Mouse (Mus musculus): ENCODE results near the gene Rps6ka2. TPM values are rescaled to one million over a fixed set of nuclear protein-coding genes. Genes with fewer than 3 reads are reported as not detected.
"Not testable (repeated sequence)": the region's sequence is repeated elsewhere in the genome, so short reads cannot be mapped to it uniquely, and the experiment has no call there.

Gene Rps6ka2
- polyA plus RNA-seq, 1 experiment: 15.6 TPM

DNA sequence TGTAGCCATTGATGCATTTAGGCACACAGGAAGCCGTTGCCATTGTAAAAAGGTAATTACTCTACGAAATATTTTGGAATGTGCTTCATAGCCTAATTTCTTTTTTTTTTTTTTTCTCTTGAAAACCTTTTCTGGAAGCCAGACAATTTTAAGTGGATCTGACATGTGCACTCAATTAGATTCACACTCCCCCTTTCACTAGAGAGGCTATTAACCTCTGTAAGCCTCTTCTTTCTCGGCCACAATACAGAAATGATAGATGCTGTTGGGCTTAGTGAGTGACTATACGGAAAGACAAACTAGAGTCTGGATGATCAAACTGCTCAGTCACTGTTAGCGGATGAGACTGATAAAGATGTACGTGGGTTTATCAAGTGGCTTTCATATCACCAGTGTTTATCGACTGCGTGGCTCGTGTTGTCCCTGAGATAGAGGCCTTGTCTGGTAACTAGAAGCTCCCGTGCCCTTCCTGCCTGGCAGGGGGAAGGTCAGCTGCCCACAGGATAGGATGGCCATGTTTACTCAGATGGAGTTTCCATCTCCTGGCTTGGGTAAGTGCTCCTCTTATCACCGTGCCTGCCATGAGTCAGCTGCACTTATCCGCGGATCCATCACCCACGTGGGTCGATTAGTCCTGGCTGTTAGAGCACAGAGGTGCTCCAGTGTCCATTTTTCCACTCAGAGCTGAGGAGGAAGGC lies 3.6 kb downstream of the Rps6ka2 start:
- TF ChIP-seq POLR2A (IDR thresholded peaks at IDR 0.05; ENCODE audit: control insufficient read depth, low read depth, low read length) (no peak), CTCF (IDR thresholded peaks at IDR 0.05; ENCODE audit: control insufficient read depth, insufficient read depth, insufficient replicate concordance, low read depth, low read length) (no peak)
- no peak overlapping the region for H3K27ac ChIP-seq (ENCODE audit: control insufficient read depth, insufficient read depth, low read depth, low read length)
- peaks cover 12% of the 10 kb centered on the region for H3K4me1 ChIP-seq (ENCODE audit: control insufficient read depth, insufficient read depth, low read length)
- H3K4me3 ChIP-seq (ENCODE audit: control insufficient read depth, low read depth, low read length): no peak overlapping the region
- no peaks in the 10 kb centered on the region for H3K36me3 ChIP-seq (ENCODE audit: control insufficient read depth, insufficient read depth, low read length)
- no peaks in the 10 kb centered on the region for H3K27me3 ChIP-seq (ENCODE audit: control insufficient read depth, insufficient read depth, low read length)

DNA sequence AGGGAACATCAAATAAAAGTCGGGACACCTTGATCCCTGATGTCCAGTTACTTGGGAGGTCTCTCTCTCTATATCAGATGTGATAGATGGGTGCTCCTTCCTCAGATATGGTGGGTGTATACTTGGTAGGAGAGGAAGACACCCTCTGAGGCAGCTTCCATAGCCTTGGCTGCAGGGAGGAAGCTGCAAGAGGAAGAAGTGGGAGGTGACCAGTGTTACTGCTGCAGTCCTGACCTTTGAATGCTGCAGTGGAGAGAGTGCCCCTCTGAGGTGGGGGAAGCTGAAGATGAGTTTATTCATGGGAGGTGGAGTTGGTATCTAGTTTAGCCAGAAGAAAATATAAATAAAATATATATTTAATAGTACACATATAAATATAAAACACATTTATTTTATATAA lies 5.4 kb downstream of the Rps6ka2 start:
- no peak overlapping the region for H3K27ac ChIP-seq (ENCODE audit: control insufficient read depth, insufficient read depth, low read depth, low read length)
- no peak overlapping the region for H3K4me3 ChIP-seq (ENCODE audit: control insufficient read depth, low read depth, low read length)
- H3K4me1 ChIP-seq (ENCODE audit: control insufficient read depth, insufficient read depth, low read length): peaks cover 7% of the 10 kb centered on the region
- TF ChIP-seq POLR2A (IDR thresholded peaks at IDR 0.05; ENCODE audit: control insufficient read depth, low read depth, low read length) (no peak), CTCF (IDR thresholded peaks at IDR 0.05; ENCODE audit: control insufficient read depth, insufficient read depth, insufficient replicate concordance, low read depth, low read length) (no peak)
- H3K27me3 ChIP-seq (ENCODE audit: control insufficient read depth, insufficient read depth, low read length): no peaks in the 10 kb centered on the region
- H3K36me3 ChIP-seq (ENCODE audit: control insufficient read depth, insufficient read depth, low read length): no peaks in the 10 kb centered on the region

DNA sequence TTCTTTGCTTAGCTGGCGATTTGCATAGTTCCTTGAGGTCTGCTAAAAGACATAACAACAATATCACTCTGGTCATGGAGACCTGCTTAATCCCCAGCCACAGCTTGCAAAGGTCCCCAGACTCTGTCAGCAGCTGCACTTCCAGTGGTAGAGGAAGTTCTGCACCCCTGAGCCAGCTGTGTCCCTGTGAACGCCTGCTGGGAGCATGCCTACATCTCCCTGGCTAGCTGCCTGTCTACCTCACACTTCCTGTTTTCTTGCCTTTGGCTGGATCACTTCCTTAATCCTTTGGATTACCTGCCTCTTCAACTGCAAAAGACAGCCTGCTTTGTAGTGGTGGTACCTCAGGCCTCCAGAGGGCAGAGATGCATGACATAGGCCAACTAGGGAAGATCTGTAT lies 6.5 kb downstream of the Rps6ka2 start:
- no peaks in the 10 kb centered on the region for H3K36me3 ChIP-seq (ENCODE audit: control insufficient read depth, insufficient read depth, low read length)
- no peak for TF ChIP-seq CTCF (IDR thresholded peaks at IDR 0.05; ENCODE audit: control insufficient read depth, insufficient read depth, insufficient replicate concordance, low read depth, low read length)
- TF ChIP-seq POLR2A (IDR thresholded peaks at IDR 0.05; ENCODE audit: control insufficient read depth, low read depth, low read length): no peak
- H3K4me3 ChIP-seq (ENCODE audit: control insufficient read depth, low read depth, low read length): no peak overlapping the region
- no peaks in the 10 kb centered on the region for H3K27me3 ChIP-seq (ENCODE audit: control insufficient read depth, insufficient read depth, low read length)
- no peaks in the 10 kb centered on the region for H3K4me1 ChIP-seq (ENCODE audit: control insufficient read depth, insufficient read depth, low read length)
- H3K27ac ChIP-seq (ENCODE audit: control insufficient read depth, insufficient read depth, low read depth, low read length): no peak overlapping the region

DNA sequence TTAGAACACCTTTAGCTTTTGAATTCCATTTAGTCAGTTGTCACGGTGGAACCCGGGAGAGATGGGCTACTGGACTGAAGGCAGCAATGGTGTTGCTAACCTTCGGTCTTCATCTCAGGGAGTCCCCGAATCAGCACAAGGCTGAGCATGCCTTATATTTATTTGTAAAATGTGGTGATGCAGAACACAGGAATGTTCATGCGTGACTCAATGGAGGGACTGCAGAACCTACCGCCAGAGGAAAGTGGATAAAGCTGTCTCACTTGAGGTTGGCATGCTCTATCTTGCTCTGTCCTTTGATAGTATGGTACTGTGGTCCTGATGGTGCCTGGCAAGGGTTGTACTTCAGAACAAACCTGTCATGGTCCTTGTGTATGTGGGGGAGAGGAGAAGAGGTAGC lies 8.3 kb downstream of the Rps6ka2 start:
- Histone ChIP-seq H3K36me3 (ENCODE audit: control insufficient read depth, insufficient read depth, low read length) (no peaks in the 10 kb centered on the region), H3K27me3 (ENCODE audit: control insufficient read depth, insufficient read depth, low read length) (no peaks in the 10 kb centered on the region), H3K4me1 (ENCODE audit: control insufficient read depth, insufficient read depth, low read length) (no peaks in the 10 kb centered on the region), H3K4me3 (ENCODE audit: control insufficient read depth, low read depth, low read length) (no peak overlapping the region), H3K27ac (ENCODE audit: control insufficient read depth, insufficient read depth, low read depth, low read length) (no peak overlapping the region)
- no peak for TF ChIP-seq CTCF (IDR thresholded peaks at IDR 0.05; ENCODE audit: control insufficient read depth, insufficient read depth, insufficient replicate concordance, low read depth, low read length)
- no peak for TF ChIP-seq POLR2A (IDR thresholded peaks at IDR 0.05; ENCODE audit: control insufficient read depth, low read depth, low read length)

DNA sequence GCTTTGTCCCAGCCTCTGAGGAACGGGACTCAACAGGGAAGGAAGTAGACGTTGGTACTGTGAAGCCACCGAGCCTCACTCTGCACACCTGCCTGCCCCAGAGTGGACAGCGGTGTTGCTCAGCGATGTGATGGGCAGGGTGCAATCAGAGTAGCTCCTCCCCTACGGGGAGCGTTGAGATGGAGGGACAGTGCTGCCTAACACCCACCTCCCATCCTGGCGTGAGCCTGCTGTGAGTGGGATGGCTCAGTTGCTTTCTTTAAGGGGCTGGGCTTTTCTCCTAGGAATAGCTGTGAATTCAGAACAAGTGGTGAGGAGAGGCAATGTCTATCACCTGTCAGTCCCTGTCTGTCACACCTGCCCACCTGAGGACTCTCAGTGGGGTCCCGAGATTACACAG lies 12.3 kb downstream of the Rps6ka2 start:
- Histone ChIP-seq H3K27ac (ENCODE audit: control insufficient read depth, insufficient read depth, low read depth, low read length) (no peak overlapping the region), H3K4me3 (ENCODE audit: control insufficient read depth, low read depth, low read length) (no peak overlapping the region), H3K27me3 (ENCODE audit: control insufficient read depth, insufficient read depth, low read length) (no peaks in the 10 kb centered on the region), H3K4me1 (ENCODE audit: control insufficient read depth, insufficient read depth, low read length) (no peaks in the 10 kb centered on the region), H3K36me3 (ENCODE audit: control insufficient read depth, insufficient read depth, low read length) (no peaks in the 10 kb centered on the region)
- no peak for TF ChIP-seq CTCF (IDR thresholded peaks at IDR 0.05; ENCODE audit: control insufficient read depth, insufficient read depth, insufficient replicate concordance, low read depth, low read length)
- TF ChIP-seq POLR2A (IDR thresholded peaks at IDR 0.05; ENCODE audit: control insufficient read depth, low read depth, low read length): no peak

DNA sequence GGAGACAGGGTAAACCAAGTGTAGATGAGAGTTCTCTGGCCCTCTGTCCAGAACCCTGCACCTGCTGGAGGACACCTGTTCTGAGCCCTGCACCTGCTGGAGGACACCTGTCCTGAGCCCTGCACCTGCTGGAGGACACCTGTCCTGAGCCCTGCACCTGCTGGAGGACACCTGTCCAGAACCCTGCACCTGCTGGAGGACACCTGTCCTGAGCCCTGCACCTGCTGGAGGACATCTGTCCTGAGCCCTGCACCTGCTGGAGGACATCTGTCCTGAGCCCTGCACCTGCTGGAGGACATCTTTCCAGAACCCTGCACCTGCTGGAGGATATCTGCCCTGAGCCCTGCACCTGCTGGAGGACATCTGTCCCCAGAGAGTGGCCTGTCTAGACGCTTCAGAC lies 17.1 kb downstream of the Rps6ka2 start:
- H3K27me3 ChIP-seq (ENCODE audit: control insufficient read depth, insufficient read depth, low read length); H3K36me3 ChIP-seq (ENCODE audit: control insufficient read depth, insufficient read depth, low read length); H3K27ac ChIP-seq (ENCODE audit: control insufficient read depth, insufficient read depth, low read depth, low read length); H3K4me1 ChIP-seq (ENCODE audit: control insufficient read depth, insufficient read depth, low read length); H3K4me3 ChIP-seq (ENCODE audit: control insufficient read depth, low read depth, low read length): not testable (repeated sequence)

DNA sequence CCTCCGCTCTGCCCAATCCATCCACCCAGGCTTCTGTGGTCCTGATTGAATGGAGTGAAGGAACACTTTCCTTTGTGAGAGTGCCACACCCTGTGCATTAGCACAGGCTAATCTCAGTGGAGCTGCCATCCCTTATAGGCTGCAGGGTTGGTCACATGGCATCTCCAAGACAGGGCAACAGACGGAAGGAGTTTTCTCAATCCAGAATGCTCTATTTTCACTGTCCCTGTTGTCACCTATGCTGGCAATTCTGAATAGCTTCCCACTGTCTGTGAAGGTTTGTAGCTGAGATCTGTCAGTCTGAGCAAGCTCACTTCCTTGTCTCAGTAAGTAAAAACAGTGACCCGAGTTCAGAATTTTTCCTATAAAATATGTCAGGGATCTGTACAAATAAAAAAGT lies 19.5 kb downstream of the Rps6ka2 start:
- H3K4me1 ChIP-seq (ENCODE audit: control insufficient read depth, insufficient read depth, low read length): no peaks in the 10 kb centered on the region
- H3K27me3 ChIP-seq (ENCODE audit: control insufficient read depth, insufficient read depth, low read length): no peaks in the 10 kb centered on the region
- TF ChIP-seq CTCF (IDR thresholded peaks at IDR 0.05; ENCODE audit: control insufficient read depth, insufficient read depth, insufficient replicate concordance, low read depth, low read length) (no peak), POLR2A (IDR thresholded peaks at IDR 0.05; ENCODE audit: control insufficient read depth, low read depth, low read length) (no peak)
- H3K27ac ChIP-seq (ENCODE audit: control insufficient read depth, insufficient read depth, low read depth, low read length): no peak overlapping the region
- H3K4me3 ChIP-seq (ENCODE audit: control insufficient read depth, low read depth, low read length): no peak overlapping the region
- no peaks in the 10 kb centered on the region for H3K36me3 ChIP-seq (ENCODE audit: control insufficient read depth, insufficient read depth, low read length)

DNA sequence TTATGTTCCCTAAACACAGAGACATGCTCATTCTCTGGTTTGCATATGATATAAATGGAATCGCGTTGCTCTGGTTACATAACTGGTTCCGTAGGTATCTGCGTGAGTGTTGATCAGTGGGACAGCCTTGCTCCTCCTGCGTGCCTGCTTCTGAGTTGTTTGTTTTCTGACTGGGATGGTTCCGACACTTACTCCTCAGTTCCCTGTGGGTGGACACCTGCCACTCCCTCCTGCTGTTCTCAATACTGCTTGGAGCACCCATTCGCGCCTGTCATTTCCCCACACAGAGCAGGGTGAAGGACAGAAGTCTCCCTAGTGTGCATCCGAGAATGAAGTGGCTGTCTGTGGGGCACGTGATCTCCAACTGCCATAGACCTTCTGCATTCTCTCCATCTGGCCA lies 20.1 kb downstream of the Rps6ka2 start:
- no peaks in the 10 kb centered on the region for H3K36me3 ChIP-seq (ENCODE audit: control insufficient read depth, insufficient read depth, low read length)
- H3K4me3 ChIP-seq (ENCODE audit: control insufficient read depth, low read depth, low read length): no peak overlapping the region
- no peaks in the 10 kb centered on the region for H3K4me1 ChIP-seq (ENCODE audit: control insufficient read depth, insufficient read depth, low read length)
- H3K27me3 ChIP-seq (ENCODE audit: control insufficient read depth, insufficient read depth, low read length): no peaks in the 10 kb centered on the region
- no peak overlapping the region for H3K27ac ChIP-seq (ENCODE audit: control insufficient read depth, insufficient read depth, low read depth, low read length)
- no peak for TF ChIP-seq CTCF (IDR thresholded peaks at IDR 0.05; ENCODE audit: control insufficient read depth, insufficient read depth, insufficient replicate concordance, low read depth, low read length)
- TF ChIP-seq POLR2A (IDR thresholded peaks at IDR 0.05; ENCODE audit: control insufficient read depth, low read depth, low read length): no peak

All from testis, adult 2 months (tissue).